Mouse (Mus musculus): ENCODE measurements around the gene Olfr1417.

- TF ChIP-seq POLR2A (IDR thresholded peaks at IDR 0.05; ENCODE audit: low read depth, low read length) (no peak), CTCF (conservative IDR thresholded peaks at IDR 0.05; ENCODE audit: insufficient read depth, insufficient read length, low read depth, low read length) (no peak)
Measured at GRCm38 (mm10) chr19:11785409-11786154, 53.4 kb downstream of the Olfr1417 start.

All from kidney, adult 2 months (tissue).